Mouse (Mus musculus): ENCODE measurements around the gene Tec. TPM values are rescaled to one million over a fixed set of nuclear protein-coding genes. Genes with fewer than 3 reads are reported as not detected.

Tec gene
- polyA plus RNA-seq, 1 experiment: 20.6 TPM

- no peak overlapping the region for H3K9ac ChIP-seq (ENCODE audit: low read depth, poor library complexity, severe bottlenecking)
- TF ChIP-seq EP300 (IDR thresholded peaks at IDR 0.05; ENCODE audit: insufficient read depth, low read depth, low read length): no peak
- TF ChIP-seq POLR2A (IDR thresholded peaks at IDR 0.05; ENCODE audit: insufficient read depth, low read length): no peak
- TF ChIP-seq CTCF (IDR thresholded peaks at IDR 0.05; ENCODE audit: low read depth, low read length): no peak
Measured at GRCm38 (mm10) chr5:72783957-72784356, 84.3 kb downstream of the Tec start.

GRCm38 (mm10) chr5:72783123-72783522 is 85.2 kb downstream of the Tec start:
- no peak overlapping the region for H3K9ac ChIP-seq (ENCODE audit: low read depth, poor library complexity, severe bottlenecking)
- H3K4me1 ChIP-seq (ENCODE audit: control insufficient read depth, insufficient read depth, low read length): no peaks in the 10 kb centered on the region
- TF ChIP-seq EP300 (IDR thresholded peaks at IDR 0.05; ENCODE audit: insufficient read depth, low read depth, low read length) (no peak), CTCF (IDR thresholded peaks at IDR 0.05; ENCODE audit: low read depth, low read length) (no peak), POLR2A (IDR thresholded peaks at IDR 0.05; ENCODE audit: insufficient read depth, low read length) (no peak)
- H3K4me3 ChIP-seq (ENCODE audit: low read depth, low read length): no peak overlapping the region
- no peaks in the 10 kb centered on the region for H3K9me3 ChIP-seq (replicated peaks; ENCODE audit: control insufficient read depth, insufficient read depth, low read length, poor library complexity, severe bottlenecking)
- H3K27me3 ChIP-seq (ENCODE audit: control insufficient read depth, insufficient read depth, low read length, poor library complexity, severe bottlenecking): no peaks in the 10 kb centered on the region
- no peak overlapping the region for H3K27ac ChIP-seq (ENCODE audit: insufficient read depth, low read length)
- H3K36me3 ChIP-seq (ENCODE audit: control insufficient read depth, insufficient read depth, low read length, poor library complexity, severe bottlenecking): no peaks in the 10 kb centered on the region

More at GRCm38 (mm10) chr5:72783957-72784356, 84.3 kb downstream of the Tec start:
- no peaks in the 10 kb centered on the region for H3K36me3 ChIP-seq (ENCODE audit: control insufficient read depth, insufficient read depth, low read length, poor library complexity, severe bottlenecking)
- H3K9me3 ChIP-seq (replicated peaks; ENCODE audit: control insufficient read depth, insufficient read depth, low read length, poor library complexity, severe bottlenecking): no peaks in the 10 kb centered on the region
- H3K27ac ChIP-seq (ENCODE audit: insufficient read depth, low read length): no peak overlapping the region
- no peaks in the 10 kb centered on the region for H3K27me3 ChIP-seq (ENCODE audit: control insufficient read depth, insufficient read depth, low read length, poor library complexity, severe bottlenecking)
- H3K4me1 ChIP-seq (ENCODE audit: control insufficient read depth, insufficient read depth, low read length): no peaks in the 10 kb centered on the region
- no peak overlapping the region for H3K4me3 ChIP-seq (ENCODE audit: low read depth, low read length)

GRCm38 (mm10) chr5:72781776-72782175 is 86.5 kb downstream of the Tec start:
- Histone ChIP-seq H3K9ac (ENCODE audit: low read depth, poor library complexity, severe bottlenecking) (no peak overlapping the region), H3K27me3 (ENCODE audit: control insufficient read depth, insufficient read depth, low read length, poor library complexity, severe bottlenecking) (no peaks in the 10 kb centered on the region), H3K4me1 (ENCODE audit: control insufficient read depth, insufficient read depth, low read length) (no peaks in the 10 kb centered on the region), H3K4me3 (ENCODE audit: low read depth, low read length) (no peak overlapping the region), H3K9me3 (replicated peaks; ENCODE audit: control insufficient read depth, insufficient read depth, low read length, poor library complexity, severe bottlenecking) (no peaks in the 10 kb centered on the region), H3K27ac (ENCODE audit: insufficient read depth, low read length) (no peak overlapping the region), H3K36me3 (ENCODE audit: control insufficient read depth, insufficient read depth, low read length, poor library complexity, severe bottlenecking) (no peaks in the 10 kb centered on the region)
- TF ChIP-seq POLR2A (IDR thresholded peaks at IDR 0.05; ENCODE audit: insufficient read depth, low read length): no peak
- no peak for TF ChIP-seq CTCF (IDR thresholded peaks at IDR 0.05; ENCODE audit: low read depth, low read length)
- no peak for TF ChIP-seq EP300 (IDR thresholded peaks at IDR 0.05; ENCODE audit: insufficient read depth, low read depth, low read length)

GRCm38 (mm10) chr5:72776595-72776994 is 91.7 kb downstream of the Tec start:
- Histone ChIP-seq H3K9ac (ENCODE audit: low read depth, poor library complexity, severe bottlenecking) (no peak overlapping the region), H3K36me3 (ENCODE audit: control insufficient read depth, insufficient read depth, low read length, poor library complexity, severe bottlenecking) (no peaks in the 10 kb centered on the region), H3K4me3 (ENCODE audit: low read depth, low read length) (no peak overlapping the region), H3K9me3 (replicated peaks; ENCODE audit: control insufficient read depth, insufficient read depth, low read length, poor library complexity, severe bottlenecking) (no peaks in the 10 kb centered on the region), H3K27me3 (ENCODE audit: control insufficient read depth, insufficient read depth, low read length, poor library complexity, severe bottlenecking) (no peaks in the 10 kb centered on the region), H3K27ac (ENCODE audit: insufficient read depth, low read length) (no peak overlapping the region), H3K4me1 (ENCODE audit: control insufficient read depth, insufficient read depth, low read length) (no peaks in the 10 kb centered on the region)
- TF ChIP-seq POLR2A (IDR thresholded peaks at IDR 0.05; ENCODE audit: insufficient read depth, low read length) (no peak), EP300 (IDR thresholded peaks at IDR 0.05; ENCODE audit: insufficient read depth, low read depth, low read length) (no peak), CTCF (IDR thresholded peaks at IDR 0.05; ENCODE audit: low read depth, low read length) (no peak)

- no peaks in the 10 kb centered on the region for H3K36me3 ChIP-seq (ENCODE audit: control insufficient read depth, insufficient read depth, low read length, poor library complexity, severe bottlenecking)
Measured at GRCm38 (mm10) chr5:72776127-72776526, 92.2 kb downstream of the Tec start.

GRCm38 (mm10) chr5:72769841-72770240 is 98.4 kb downstream of the Tec start:
- Histone ChIP-seq H3K36me3 (ENCODE audit: control insufficient read depth, insufficient read depth, low read length, poor library complexity, severe bottlenecking) (no peaks in the 10 kb centered on the region), H3K4me3 (ENCODE audit: low read depth, low read length) (no peak overlapping the region), H3K4me1 (ENCODE audit: control insufficient read depth, insufficient read depth, low read length) (no peaks in the 10 kb centered on the region), H3K27me3 (ENCODE audit: control insufficient read depth, insufficient read depth, low read length, poor library complexity, severe bottlenecking) (no peaks in the 10 kb centered on the region), H3K27ac (ENCODE audit: insufficient read depth, low read length) (no peak overlapping the region), H3K9ac (ENCODE audit: low read depth, poor library complexity, severe bottlenecking) (no peak overlapping the region), H3K9me3 (replicated peaks; ENCODE audit: control insufficient read depth, insufficient read depth, low read length, poor library complexity, severe bottlenecking) (no peaks in the 10 kb centered on the region)
- no peak for TF ChIP-seq CTCF (IDR thresholded peaks at IDR 0.05; ENCODE audit: low read depth, low read length)
- TF ChIP-seq POLR2A (IDR thresholded peaks at IDR 0.05; ENCODE audit: insufficient read depth, low read length): no peak
- TF ChIP-seq EP300 (IDR thresholded peaks at IDR 0.05; ENCODE audit: insufficient read depth, low read depth, low read length): no peak

More at GRCm38 (mm10) chr5:72776127-72776526, 92.2 kb downstream of the Tec start:
- Histone ChIP-seq H3K27ac (ENCODE audit: insufficient read depth, low read length) (no peak overlapping the region), H3K9ac (ENCODE audit: low read depth, poor library complexity, severe bottlenecking) (no peak overlapping the region), H3K4me3 (ENCODE audit: low read depth, low read length) (no peak overlapping the region), H3K27me3 (ENCODE audit: control insufficient read depth, insufficient read depth, low read length, poor library complexity, severe bottlenecking) (no peaks in the 10 kb centered on the region), H3K4me1 (ENCODE audit: control insufficient read depth, insufficient read depth, low read length) (no peaks in the 10 kb centered on the region), H3K9me3 (replicated peaks; ENCODE audit: control insufficient read depth, insufficient read depth, low read length, poor library complexity, severe bottlenecking) (no peaks in the 10 kb centered on the region)
- no peak for TF ChIP-seq EP300 (IDR thresholded peaks at IDR 0.05; ENCODE audit: insufficient read depth, low read depth, low read length)

Measured in ES-Bruce4 (cell line).